Mouse (Mus musculus): ENCODE measurements around the gene Pakap. TPM values are rescaled to one million over a fixed set of nuclear protein-coding genes. Genes with fewer than 3 reads are reported as not detected.

Gene Pakap
- polyA plus RNA-seq, 1 experiment from 2014 or later: 10.3 TPM

DNA sequence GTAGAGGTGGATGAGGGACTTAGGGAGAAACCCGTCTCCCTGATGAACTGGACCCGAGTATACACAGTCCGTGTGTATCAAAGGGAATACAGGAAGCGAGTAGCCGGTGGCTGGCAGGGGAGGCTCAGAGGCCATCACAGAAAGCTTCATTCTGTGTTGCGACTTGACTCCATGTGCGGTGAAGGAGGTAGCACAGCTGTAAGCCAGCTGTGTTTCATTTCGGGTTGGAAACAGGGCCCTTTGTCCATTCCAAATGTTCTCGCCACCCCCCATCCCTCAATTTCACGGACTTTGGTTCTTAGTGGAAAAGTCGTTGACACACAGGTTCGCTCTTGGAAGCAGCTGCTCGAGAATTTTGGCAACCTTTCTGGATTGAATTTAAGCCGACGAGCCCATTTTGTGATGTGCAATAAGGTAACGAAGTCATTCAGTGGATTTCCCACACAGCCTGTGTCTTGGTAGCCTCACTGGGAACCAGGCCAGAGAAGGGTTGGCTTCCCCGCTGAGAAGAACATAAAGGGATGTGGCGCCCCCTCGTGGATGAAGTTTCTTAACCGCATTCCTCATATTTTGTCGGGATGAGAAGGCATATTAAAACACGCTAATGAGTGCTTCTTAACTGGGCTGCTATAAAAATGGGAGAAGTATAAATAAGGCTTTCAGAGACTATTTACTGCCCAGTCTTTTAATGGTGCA lies 39.4 kb downstream of the Pakap start:
- no peaks in the 10 kb centered on the region for H3K9me3 ChIP-seq
- H3K4me2 ChIP-seq: peak overlapping the region; percentile 34
- no peaks in the 10 kb centered on the region for H3K36me3 ChIP-seq
- H3K4me3 ChIP-seq: no peak overlapping the region
- H3K9ac ChIP-seq: no peak overlapping the region
- H3K4me1 ChIP-seq (replicated peaks): peaks cover 7% of the 10 kb centered on the region; the same call in 1 of the 2 replicates
- 0 out of 2 replicates have a peak, but pooled peaks cover 3% of the 10 kb centered on the region for H3K27me3 ChIP-seq
- WGBS: 38% methylated on average over 22 of the region's 22 CpGs
- H3K27ac ChIP-seq: peak overlapping the region; percentile 23; the same call in 1 of the 2 replicates
- ATAC-seq (ENCODE audit: low FRiP score): peak; percentile 89

DNA sequence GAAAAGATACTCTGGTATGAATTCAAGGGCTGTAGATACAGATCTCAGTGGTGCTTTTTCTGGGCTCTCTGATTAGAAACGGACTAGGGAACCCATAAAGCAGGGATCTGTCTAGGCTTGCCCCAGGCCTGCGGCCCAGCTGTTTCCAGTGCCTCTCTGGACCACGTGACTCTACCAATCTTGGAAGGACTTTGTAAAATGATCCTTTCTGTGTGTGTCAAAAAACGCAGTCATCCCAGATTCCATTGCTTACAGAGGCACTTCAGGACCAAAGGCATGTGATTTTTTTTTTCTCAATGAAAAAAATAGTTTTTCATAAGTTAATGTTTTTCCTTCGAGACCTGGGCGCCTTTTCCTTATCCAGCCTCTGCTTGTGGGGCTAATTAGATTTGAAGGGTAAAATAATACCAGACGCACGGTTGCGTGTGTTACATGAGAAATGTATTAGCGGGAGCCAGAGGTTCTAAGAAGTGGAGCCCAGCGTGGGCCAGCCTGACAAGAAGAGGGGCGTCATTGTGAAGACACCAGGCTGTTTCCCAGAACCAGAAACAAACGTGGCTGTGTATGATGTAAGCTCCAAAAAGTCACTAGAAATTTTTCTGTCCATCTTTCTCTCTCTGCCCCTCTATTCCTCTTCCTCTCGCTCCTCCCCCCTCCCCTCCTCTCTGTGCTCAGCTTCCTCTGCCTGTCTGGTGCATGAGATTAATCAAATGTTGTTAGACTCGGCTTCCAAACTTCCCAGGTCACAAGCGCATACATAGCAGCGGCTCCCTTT lies 43.5 kb downstream of the Pakap start:
- no peak overlapping the region for H3K4me3 ChIP-seq

GRCm38 (mm10) chr4:57612716-57613115 lies 44.7 kb downstream of the Pakap start:
- H3K36me3 ChIP-seq: no peaks in the 10 kb centered on the region
- no peak overlapping the region for H3K9ac ChIP-seq
- H3K27ac ChIP-seq: no peak overlapping the region
- peaks cover 7% of the 10 kb centered on the region; the same call in 1 of the 2 replicates for H3K4me1 ChIP-seq (replicated peaks)
- 88% methylated on average over 5 of the region's 5 CpGs for WGBS
- H3K4me3 ChIP-seq: no peak overlapping the region
- H3K9me3 ChIP-seq: no peaks in the 10 kb centered on the region
- ATAC-seq (ENCODE audit: low FRiP score): no peak
- no peaks in the 10 kb centered on the region for H3K27me3 ChIP-seq
- H3K4me2 ChIP-seq: no peak overlapping the region

More for the DNA sequence above, 43.5 kb downstream of the Pakap start:
- WGBS: 49% methylated on average over 17 of the region's 17 CpGs
- peaks cover 7% of the 10 kb centered on the region; the same call in 1 of the 2 replicates for H3K4me1 ChIP-seq (replicated peaks)
- no peaks in the 10 kb centered on the region for H3K36me3 ChIP-seq
- no peak for ATAC-seq (ENCODE audit: low FRiP score)
- H3K27ac ChIP-seq: no peak overlapping the region
- no peaks in the 10 kb centered on the region for H3K9me3 ChIP-seq
- H3K9ac ChIP-seq: no peak overlapping the region
- H3K4me2 ChIP-seq: peak overlapping the region; percentile 6; the same call in 1 of the 2 replicates
- H3K27me3 ChIP-seq: no peaks in the 10 kb centered on the region

DNA sequence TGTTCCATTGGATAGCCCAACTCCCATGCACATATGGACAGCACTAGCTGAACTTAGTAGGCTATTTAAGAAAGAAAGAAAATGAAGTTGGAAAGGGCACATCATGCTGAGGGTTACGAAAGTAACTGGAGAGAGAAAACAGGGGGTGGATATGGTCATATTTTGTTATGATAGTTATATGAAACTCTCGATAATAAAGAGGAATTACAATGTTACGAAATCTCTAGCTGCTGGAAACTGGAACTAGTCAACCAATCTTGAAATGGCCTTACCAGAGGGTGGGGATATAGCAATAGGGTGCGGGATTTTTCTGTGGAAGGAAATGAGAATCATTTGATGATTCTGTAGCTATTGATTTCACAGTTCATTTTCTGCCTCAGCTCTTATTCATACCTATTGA lies 46.7 kb downstream of the Pakap start:
- no peak overlapping the region for H3K4me3 ChIP-seq
- no peak overlapping the region for H3K4me2 ChIP-seq
- H3K4me1 ChIP-seq (replicated peaks): peaks cover 7% of the 10 kb centered on the region; the same call in 1 of the 2 replicates
- no peak overlapping the region for H3K9ac ChIP-seq
- H3K27me3 ChIP-seq: no peaks in the 10 kb centered on the region
- WGBS: 94% methylated on average over 4 of the region's 4 CpGs
- no peaks in the 10 kb centered on the region for H3K36me3 ChIP-seq
- H3K9me3 ChIP-seq: peaks cover 3% of the 10 kb centered on the region; the same call in 1 of the 2 replicates
- H3K27ac ChIP-seq: no peak overlapping the region
- no peak for ATAC-seq (ENCODE audit: low FRiP score)

- no peak for ATAC-seq (ENCODE audit: low FRiP score)
- Histone ChIP-seq H3K4me3 (no peak overlapping the region), H3K27ac (no peak overlapping the region), H3K36me3 (no peaks in the 10 kb centered on the region), H3K9ac (no peak overlapping the region), H3K9me3 (peaks cover 3% of the 10 kb centered on the region; the same call in 1 of the 2 replicates), H3K4me2 (no peak overlapping the region), H3K4me1 (replicated peaks) (no peaks in the 10 kb centered on the region), H3K27me3 (no peaks in the 10 kb centered on the region)
- 91% methylated on average over 6 of the region's 6 CpGs for WGBS
Measured at GRCm38 (mm10) chr4:57618743-57619142, 50.8 kb downstream of the Pakap start.

- Histone ChIP-seq H3K4me3 (no peak overlapping the region), H3K4me2 (no peak overlapping the region), H3K9ac (no peak overlapping the region), H3K4me1 (replicated peaks) (no peaks in the 10 kb centered on the region), H3K27ac (no peak overlapping the region), H3K9me3 (peaks cover 3% of the 10 kb centered on the region; the same call in 1 of the 2 replicates), H3K27me3 (no peaks in the 10 kb centered on the region), H3K36me3 (no peaks in the 10 kb centered on the region)
- no peak for ATAC-seq (ENCODE audit: low FRiP score)
- WGBS: 87% methylated on average over 7 of the region's 7 CpGs
Measured at GRCm38 (mm10) chr4:57622816-57623215, 54.8 kb downstream of the Pakap start.

GRCm38 (mm10) chr4:57624819-57625218 lies 56.8 kb downstream of the Pakap start:
- H3K27ac ChIP-seq: no peak overlapping the region
- no peaks in the 10 kb centered on the region for H3K27me3 ChIP-seq
- no peak for ATAC-seq (ENCODE audit: low FRiP score)
- no peak overlapping the region for H3K9ac ChIP-seq
- H3K4me1 ChIP-seq (replicated peaks): no peaks in the 10 kb centered on the region
- no peaks in the 10 kb centered on the region for H3K36me3 ChIP-seq
- H3K4me2 ChIP-seq: no peak overlapping the region
- no peaks in the 10 kb centered on the region for H3K9me3 ChIP-seq
- H3K4me3 ChIP-seq: no peak overlapping the region
- 86% methylated on average over 2 of the region's 2 CpGs for WGBS

DNA sequence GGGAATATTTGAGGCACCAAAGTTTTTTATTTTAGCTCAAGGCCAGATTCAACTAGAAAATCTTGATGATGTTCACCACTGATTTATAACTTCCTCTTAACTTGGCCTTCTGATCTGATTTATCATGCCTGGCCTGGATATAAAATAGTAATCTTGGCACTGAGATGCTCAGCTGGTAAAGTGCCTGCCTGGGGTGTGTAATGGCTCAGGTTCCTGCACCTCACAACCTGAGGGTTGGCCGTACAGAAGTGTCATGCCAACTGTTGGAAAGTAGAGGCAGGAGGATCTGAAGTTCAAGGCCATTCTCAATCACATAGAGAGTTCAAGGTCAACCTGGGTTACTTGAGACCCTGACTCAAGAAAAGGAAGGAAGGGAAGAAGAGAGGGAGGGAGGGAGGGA lies 57.3 kb downstream of the Pakap start:
- no peaks in the 10 kb centered on the region for H3K27me3 ChIP-seq
- H3K36me3 ChIP-seq: no peaks in the 10 kb centered on the region
- WGBS: 91% methylated on average over 1 of the region's 1 CpGs
- no peaks in the 10 kb centered on the region for H3K9me3 ChIP-seq
- H3K4me3 ChIP-seq: no peak overlapping the region
- no peak overlapping the region for H3K27ac ChIP-seq
- no peak overlapping the region for H3K4me2 ChIP-seq
- no peak for ATAC-seq (ENCODE audit: low FRiP score)
- no peak overlapping the region for H3K9ac ChIP-seq
- H3K4me1 ChIP-seq (replicated peaks): no peaks in the 10 kb centered on the region

- no peaks in the 10 kb centered on the region for H3K4me1 ChIP-seq (replicated peaks)
- no peak overlapping the region for H3K4me2 ChIP-seq
- H3K27me3 ChIP-seq: no peaks in the 10 kb centered on the region
- no peaks in the 10 kb centered on the region for H3K9me3 ChIP-seq
- no peak overlapping the region for H3K27ac ChIP-seq
- H3K9ac ChIP-seq: no peak overlapping the region
- WGBS: 72% methylated on average over 1 of the region's 1 CpGs
- H3K4me3 ChIP-seq: no peak overlapping the region
- H3K36me3 ChIP-seq: no peaks in the 10 kb centered on the region
- ATAC-seq (ENCODE audit: low FRiP score): no peak
Measured at GRCm38 (mm10) chr4:57625756-57626155, 57.8 kb downstream of the Pakap start.

DNA sequence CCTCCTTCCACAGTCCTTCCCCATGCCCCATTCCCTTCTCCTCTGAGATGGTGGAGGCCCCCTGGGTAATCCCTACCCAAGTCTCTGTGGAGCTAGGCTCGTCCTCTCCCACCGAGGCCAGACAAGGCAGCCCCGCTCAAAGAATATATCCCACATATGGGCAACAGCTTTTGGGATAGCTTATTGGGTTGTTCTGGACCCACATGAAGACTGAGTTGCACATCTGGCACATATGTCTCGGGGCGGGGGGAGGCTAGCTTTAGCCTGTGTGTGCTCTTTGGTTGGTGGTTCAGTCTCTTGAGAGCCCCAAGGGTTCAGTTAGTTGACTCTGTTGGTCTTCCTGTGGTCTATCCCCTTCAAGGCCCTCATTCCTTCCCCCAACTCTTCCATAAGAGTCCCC lies 58.9 kb downstream of the Pakap start:
- H3K27me3 ChIP-seq: no peaks in the 10 kb centered on the region
- H3K4me3 ChIP-seq: no peak overlapping the region
- no peaks in the 10 kb centered on the region for H3K36me3 ChIP-seq
- no peak overlapping the region for H3K27ac ChIP-seq
- H3K4me2 ChIP-seq: no peak overlapping the region
- H3K4me1 ChIP-seq (replicated peaks): no peaks in the 10 kb centered on the region
- ATAC-seq (ENCODE audit: low FRiP score): peak; percentile 17; the same call in 1 of the 2 replicates
- WGBS: 96% methylated on average over 5 of the region's 5 CpGs
- H3K9me3 ChIP-seq: no peaks in the 10 kb centered on the region
- no peak overlapping the region for H3K9ac ChIP-seq

- H3K36me3 ChIP-seq: no peaks in the 10 kb centered on the region
- no peak overlapping the region for H3K4me3 ChIP-seq
- no peak overlapping the region for H3K27ac ChIP-seq
- H3K27me3 ChIP-seq: no peaks in the 10 kb centered on the region
- H3K4me2 ChIP-seq: no peak overlapping the region
- no peaks in the 10 kb centered on the region for H3K9me3 ChIP-seq
- H3K4me1 ChIP-seq (replicated peaks): peaks cover 8% of the 10 kb centered on the region
- H3K9ac ChIP-seq: no peak overlapping the region
- WGBS: 74% methylated on average over 5 of the region's 5 CpGs
- no peak for ATAC-seq (ENCODE audit: low FRiP score)
Measured at GRCm38 (mm10) chr4:57632386-57632785, 64.4 kb downstream of the Pakap start.

GRCm38 (mm10) chr4:57633052-57633451 lies 65.1 kb downstream of the Pakap start:
- no peak overlapping the region for H3K27ac ChIP-seq
- no peaks in the 10 kb centered on the region for H3K9me3 ChIP-seq
- no peaks in the 10 kb centered on the region for H3K27me3 ChIP-seq
- 93% methylated on average over 7 of the region's 7 CpGs for WGBS
- H3K36me3 ChIP-seq: no peaks in the 10 kb centered on the region
- H3K4me1 ChIP-seq (replicated peaks): peaks cover 11% of the 10 kb centered on the region
- H3K4me2 ChIP-seq: no peak overlapping the region
- no peak overlapping the region for H3K4me3 ChIP-seq
- H3K9ac ChIP-seq: no peak overlapping the region
- ATAC-seq (ENCODE audit: low FRiP score): no peak
